Mouse (Mus musculus): ENCODE results near the gene Itgal.

DNA sequence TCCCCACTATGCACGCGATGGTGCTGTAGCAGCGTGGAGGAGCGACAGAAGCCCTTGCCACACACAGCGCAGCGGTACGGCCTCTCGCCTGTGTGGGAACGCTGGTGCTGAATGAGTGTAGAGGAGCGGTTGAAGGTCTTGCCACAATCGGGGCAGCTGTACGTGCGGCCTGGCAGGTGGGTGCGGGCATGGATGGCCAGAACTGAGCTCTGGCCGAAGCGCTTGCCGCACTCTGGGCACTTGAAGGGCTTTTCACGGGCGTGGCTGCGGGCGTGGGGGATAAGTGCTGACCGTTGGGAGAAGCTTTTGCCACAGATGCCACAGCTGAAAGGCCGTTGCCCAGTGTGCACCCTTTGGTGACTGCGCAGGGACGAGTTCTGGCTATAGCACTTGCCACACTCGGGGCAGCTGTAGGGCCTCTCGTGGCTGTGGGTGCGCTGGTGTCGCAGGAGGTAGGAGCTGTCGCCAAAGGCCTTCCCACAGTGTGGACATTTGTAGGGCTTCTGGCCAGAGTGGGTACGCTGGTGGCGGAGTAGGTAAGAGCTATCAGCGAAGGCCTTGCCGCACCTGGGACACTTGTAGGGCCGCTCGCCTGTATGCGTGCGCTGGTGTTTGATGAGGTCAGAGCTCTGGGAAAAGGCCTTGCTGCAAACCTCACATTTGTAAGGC is 47.4 kb downstream of the Itgal start:
- TF ChIP-seq CTCF (conservative IDR thresholded peaks at IDR 0.05; ENCODE audit: insufficient read depth, insufficient read length, low read depth, low read length), result no peak
- no peak for TF ChIP-seq POLR2A (IDR thresholded peaks at IDR 0.05; ENCODE audit: low read depth, low read length)

Data from kidney, adult 2 months (tissue).